Mouse (Mus musculus) heart, adult 2 months (tissue): ENCODE results near the gene Lrch3.

Source experiments
- CTCF ChIP-seq: fragments of 200-600 bp; IDR thresholded peaks from 2 replicates; pipeline ENCODE4 v1.8.1; 2022; ENCODE audit warnings: antibody characterized with exemption, mild to moderate bottlenecking, moderate library complexity
- EP300 ChIP-seq: fragments of 200-500 bp; IDR thresholded peaks from 2 replicates; pipeline ENCODE4 v1.6.1; 2011; ENCODE audit warnings: low read depth, low read length, control low read depth; ENCODE audit not compliant: insufficient read depth
- POLR2A ChIP-seq: fragments of 200-500 bp; IDR thresholded peaks from 2 replicates; pipeline ENCODE4 v1.6.1; 2011; ENCODE audit warnings: mild to moderate bottlenecking, low read depth, low read length, control low read depth; ENCODE audit not compliant: insufficient read depth

DNA sequence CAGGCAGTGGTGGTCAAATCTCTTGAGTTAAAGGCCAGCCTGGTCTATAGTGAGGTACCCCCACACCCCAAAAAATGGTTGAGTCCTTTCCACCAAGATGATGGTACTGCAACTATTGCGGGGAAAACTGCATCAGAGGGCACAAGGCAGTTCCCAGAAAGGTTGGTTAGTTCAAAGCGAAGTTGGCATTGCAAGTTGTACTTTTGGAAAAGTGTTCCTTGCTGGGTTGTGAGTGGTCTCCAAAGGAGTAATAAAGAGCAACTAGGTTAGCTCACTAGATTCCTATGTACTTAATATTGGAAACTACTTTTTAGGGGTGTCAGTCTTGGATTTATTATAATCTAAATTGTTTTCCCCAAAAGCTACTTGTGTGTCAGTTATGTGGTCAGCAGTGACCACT lies 147.0 kb downstream of the Lrch3 start:
- TF ChIP-seq POLR2A: no peak
- TF ChIP-seq CTCF: no peak
- no peak for TF ChIP-seq EP300
